Mouse (Mus musculus): Measurements from ENCODE around the gene Plscr1. TPM values are rescaled to one million over a fixed set of nuclear protein-coding genes. Genes with fewer than 3 reads are reported as not detected.
A peak's percentile ranks its signal among the peaks of the same experiment; 100 is the strongest.

Plscr1 gene
- total RNA-seq, 2 experiments from 2014 or later, result 0.97 to 1.2 TPM

DNA sequence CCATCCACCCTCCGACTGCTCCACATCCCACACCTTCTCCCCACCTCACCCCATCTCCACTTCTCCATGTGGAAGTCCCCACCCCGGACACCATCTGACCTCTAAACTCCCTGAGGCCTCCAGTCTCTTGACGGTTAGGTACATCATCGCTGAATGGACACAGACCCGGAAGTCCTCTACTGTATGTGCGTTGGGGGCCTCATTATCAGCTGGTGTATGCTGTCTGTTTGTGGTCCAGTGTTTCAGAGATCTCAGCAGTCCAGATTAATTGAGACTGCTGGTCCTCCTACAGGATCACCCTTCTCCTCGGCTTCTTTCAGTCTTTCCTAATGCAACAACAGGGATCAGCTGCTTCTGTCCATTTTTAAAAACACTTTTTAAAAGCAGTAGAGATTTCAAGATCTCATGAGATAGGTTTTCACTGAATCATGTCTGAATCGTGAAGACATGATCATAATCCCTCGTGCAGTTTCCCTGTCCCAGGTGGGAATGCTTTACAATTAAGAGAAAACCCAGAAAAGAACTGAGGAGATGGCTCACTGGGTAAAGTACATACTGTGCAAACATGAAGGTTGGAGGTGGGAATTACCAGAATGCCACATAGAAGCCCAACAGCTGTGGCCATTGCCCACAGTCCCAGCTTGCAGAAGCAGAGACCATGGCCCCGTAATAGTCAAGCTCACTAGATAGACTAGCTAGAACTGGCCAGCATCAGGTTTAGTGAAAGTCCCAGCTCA is 4.2 kb downstream of the Plscr1 start:
- no peak for DNase-seq

DNA sequence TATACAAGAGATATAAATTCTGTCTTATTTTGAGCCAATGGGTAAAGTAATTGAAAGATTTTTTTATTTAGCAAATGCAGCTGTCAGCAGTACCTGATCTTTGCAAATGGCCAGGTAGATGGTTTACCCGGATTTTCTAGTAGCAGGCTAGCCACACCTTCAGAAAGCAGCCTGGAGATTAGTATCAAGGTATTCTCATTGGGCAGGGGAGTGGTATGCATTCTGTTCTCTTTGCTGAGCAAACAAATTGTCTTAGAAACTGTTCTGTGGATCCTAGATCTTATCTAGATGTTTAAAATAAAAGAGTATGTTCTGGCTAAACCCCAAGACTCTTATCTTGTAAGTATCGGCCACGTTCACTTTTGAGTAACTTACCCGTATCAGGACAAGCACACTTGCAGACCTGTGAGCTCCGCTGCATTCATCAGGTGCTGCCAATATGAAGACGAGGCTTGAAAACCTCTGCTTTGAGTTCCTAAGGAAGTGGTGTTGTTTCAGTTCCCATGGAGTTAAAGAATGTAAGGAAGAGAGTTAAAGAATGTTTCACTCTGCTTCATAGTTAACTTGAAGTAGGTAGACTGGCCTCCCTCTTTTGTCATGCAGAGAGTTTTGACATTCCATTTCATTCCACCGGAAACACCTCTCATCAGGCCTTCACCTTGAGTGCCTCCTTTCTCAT is 11.1 kb downstream of the Plscr1 start:
- no peak for DNase-seq

DNA sequence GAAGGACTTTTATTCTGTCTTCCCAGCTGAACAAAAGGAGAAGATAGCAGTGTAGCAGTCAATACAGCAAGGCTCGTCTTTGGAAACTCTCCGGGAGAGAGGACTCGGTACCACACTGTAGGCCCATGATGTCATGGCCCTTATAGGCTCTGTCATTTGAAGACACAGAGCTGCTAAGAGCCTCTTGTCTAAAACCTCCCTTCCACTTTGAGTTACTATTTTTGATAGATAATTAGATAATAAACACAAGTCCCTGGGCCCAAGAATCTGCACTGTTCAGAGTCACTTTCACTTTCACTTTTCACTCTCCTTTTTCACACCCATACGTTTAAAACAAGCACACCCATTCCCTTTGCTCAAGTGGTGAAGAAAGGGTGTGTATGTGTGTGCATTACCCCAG is 16.2 kb downstream of the Plscr1 start:
- DNase-seq, result no peak

DNA sequence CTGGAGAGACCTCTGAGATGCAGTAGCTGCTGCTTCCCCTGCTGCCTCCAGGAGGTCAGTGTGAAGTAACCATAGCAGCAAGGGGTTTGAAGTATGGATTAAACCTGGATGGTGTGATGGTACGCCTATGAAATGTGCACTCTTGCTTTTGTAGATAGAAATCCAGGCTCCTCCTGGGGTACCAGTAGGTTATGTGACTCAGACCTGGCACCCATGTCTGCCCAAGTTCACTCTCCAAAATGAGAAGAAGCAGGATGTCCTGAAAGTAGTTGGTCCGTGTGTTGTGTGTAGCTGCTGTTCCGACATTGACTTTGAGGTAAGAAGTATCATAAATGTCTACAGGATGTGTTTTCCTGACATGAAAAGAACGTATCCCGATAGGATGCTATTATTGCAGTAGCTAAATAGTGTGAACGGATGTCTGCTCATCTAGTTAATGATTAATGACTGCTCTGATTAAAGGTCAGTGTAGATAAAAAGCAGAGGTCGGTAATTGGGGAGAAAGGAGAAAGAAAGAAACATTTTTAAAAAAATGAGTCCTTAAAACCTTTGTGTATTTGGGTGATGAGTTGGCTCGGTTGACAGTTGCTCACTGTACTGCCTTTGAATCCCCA is 17.1 kb downstream of the Plscr1 start:
- no peak for DNase-seq

DNA sequence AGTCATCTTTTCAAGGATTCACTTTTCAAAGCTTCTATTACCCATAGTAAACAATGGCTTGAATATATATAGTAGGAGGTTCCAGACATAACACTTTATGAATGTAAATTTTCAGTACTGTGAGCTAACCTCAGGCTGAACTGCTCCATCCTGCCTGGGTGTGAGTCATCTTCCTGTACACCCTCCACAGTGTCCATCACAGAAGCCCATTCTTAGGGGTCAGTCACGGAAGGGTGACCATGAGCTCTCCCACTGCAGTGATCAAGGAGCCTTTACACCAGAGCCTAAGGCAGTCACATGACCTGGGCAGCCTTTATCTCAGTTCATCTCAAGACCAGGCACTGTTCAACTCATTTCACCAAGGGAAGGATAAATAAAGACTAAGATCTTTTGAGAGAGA is 18.2 kb downstream of the Plscr1 start:
- DNase-seq, result no peak

DNA sequence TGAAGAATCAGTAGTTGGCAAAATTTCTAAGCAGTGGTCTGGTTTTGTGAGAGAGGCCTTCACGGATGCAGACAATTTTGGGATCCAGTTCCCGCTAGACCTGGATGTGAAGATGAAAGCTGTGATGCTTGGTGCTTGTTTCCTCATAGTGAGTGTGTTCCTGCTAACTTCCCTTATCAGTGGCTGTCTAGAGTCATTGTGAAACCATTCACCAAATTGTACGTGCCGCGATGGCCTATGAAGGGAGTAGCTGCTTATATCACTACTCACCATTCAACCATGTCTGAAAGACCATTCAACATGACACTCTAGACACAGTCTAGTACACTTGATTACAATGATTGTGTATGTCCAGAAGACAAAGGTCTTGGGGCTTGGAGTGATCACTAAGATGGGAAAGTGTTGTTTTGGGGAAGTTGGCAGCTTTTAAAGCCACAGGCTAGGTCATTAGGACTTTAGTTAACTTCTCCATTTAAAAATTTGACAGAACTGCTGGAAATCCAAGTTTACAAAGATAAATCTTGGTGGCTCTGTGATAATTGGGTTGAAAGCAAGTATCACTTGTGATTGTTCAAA is 20.4 kb downstream of the Plscr1 start:
- DNase-seq, result no peak

DNA sequence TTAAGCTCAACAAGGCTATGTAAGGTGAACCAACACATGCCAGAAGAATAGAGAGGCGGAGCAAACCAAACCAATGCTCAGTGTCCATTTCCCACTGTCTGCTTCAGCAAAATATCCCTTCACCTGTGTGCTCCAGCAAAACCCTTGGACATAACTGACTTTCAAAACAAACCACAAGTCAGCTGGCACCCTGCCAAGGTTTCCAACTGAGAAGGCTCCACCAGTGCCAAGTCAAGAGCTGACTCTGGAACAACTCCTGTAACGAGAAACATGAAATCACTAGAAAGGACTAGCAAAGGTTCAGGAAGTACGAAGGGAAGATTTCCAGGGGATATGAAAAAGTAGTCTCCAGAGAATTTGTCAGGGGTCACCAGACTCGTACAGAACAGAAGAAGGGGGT is 21.4 kb downstream of the Plscr1 start:
- DNase-seq, result peak; percentile 54

DNA sequence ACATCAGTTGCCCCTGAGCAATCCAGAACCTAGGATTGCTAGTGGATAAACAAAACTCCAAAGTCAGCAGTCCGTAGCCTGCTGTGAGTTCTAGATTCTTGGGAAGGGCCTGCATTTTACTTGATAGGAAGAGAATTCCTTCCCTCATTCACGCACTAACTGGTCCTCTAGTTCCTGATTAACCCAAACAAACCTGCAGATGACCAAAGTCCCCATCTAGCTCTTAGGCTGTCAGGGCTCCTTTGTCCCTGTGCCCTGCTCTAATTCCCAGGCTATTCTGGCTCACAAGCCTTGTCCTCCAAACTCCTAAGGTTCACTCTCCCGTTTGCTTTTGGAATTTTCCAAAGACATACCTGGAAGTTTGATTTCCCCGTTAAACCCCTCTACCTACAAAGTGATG is 23.1 kb downstream of the Plscr1 start:
- DNase-seq, result no peak

DNA sequence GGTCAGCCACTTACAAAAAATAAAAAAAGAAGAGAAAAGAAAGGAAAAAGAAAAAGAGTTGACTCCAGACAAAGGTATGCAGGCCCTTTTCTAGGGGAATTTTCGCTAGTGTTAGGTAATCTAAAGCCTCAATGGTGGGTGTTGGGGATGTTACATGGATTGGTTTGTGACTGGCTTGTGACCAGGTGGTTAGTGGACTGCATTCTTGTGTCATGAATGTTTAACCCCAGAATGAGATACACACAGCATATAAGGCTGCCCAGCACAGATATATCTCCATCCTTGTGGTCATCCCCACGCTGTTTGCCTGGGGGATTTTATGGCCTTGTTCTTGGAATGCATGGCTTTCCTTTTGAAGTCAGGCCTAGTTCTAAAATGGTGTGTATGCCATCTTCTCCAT is 23.7 kb downstream of the Plscr1 start:
- DNase-seq, result no peak

DNA sequence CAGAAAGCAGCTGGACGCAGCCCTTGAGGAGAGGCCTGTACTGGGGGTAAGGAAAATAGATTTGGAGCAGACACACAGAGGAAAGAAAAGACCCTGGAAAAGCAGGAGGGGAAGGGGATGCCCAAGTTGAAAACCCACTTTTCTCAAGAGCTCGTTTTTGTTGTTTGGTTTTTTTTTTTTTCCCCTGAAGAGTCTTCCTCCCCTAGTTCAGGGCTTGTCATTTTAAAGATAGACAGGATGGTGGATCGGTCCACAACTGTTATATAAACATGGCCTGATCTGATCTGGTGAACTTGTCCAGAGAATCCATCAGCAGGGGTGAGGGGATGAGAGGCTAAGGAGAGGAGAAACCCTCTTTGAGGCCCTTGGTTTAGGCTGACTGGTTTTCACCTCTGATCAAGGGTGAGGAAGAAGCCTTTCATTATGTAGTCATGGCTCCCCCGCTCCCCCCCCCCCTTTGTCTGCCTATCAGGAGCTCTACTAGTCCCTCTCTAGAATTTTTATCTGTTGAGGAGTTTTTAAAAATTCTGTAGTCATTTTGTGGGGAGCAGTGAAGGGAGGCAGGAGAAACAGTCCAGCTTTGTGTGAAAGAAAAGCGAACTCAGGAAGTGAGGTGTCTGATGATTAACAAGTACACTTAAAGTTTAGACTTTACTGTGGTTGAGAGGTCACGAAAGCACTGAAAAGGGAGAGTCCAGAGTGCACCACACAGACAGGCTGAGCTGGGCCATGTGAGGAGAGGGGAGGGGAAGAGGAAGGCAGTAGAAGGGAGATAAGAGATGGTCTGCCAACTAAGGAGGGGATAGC is 24.6 kb downstream of the Plscr1 start:
- DNase-seq, result no peak

DNA sequence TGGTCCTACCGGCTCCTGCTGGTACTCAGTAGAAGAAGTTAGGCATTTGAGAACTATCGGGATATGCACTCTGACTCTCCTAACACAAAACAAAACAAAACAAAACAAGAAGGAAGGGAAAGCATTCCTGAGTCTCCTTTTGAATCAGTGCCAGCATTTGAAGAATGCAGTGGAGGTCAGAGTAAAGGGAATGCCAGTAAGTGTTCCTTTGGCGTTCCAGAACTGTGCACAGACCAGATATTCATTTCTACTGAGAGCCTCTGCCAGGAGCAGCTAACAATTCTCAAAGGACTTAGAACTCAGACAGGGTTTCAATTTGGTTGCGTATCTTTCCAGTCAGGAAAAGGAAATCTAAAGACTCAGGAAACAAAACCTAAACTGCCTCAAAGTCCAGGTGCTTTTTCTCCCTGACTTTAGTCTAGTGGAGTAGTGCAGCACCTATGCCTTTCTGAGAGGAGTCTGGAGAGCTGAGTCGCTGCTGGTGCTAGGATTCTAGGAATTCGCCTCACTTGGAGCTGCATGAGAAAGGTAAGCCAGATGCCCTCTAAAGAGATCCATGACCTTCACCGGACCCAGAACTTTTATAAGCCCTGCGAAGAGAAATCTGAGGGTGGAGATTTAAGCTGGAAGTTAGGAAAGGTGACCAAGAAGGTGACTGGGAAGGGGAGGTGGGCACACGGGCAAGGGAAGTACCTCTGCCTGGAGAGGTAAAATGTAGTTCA is 26.1 kb downstream of the Plscr1 start, which contains the start of gene Plscr2:
Plscr2 (plus strand) TSS at position 117 of the 722 bp plus-strand sequence.
- peak; percentile 27 for DNase-seq

DNA sequence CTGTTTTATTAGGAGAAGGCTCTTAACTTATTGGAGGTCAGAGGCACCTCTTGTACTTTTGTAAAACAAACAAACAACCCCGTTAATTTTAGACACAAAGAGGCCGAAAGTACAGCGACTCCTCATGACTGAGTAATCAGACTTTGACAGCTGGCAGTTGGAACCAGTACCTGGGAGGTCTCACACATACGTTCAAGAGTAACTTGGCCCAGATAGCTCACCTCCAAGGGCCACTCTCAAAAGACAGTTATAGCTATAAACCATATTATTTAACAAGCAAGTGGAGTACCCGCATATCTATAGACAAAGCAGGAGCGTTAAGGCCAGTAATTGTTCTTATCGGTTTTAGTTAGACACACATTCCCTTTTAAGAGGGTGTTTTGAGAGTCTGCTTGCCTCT is 26.8 kb downstream of the Plscr1 start:
- DNase-seq, result no peak

DNA sequence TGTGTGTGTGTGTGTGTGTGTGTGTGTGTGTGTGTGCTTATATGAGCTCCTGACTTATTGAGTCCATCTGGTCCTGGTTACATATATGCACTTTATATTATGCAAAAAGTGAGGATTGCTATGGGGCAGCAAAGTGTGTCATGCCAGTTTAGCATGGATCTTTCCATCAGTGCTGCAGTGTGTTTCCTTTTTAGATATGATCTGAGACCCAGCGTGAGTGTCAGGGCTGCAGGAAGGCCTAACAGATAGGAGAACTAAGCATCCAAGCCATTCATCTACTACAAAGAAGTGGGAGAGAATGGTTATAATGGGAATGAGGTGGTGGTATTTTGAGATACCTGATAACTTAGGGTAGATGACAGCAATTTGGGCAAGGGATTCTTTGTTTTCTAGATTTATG is 30.5 kb downstream of the Plscr1 start:
- DNase-seq, result no peak

DNA sequence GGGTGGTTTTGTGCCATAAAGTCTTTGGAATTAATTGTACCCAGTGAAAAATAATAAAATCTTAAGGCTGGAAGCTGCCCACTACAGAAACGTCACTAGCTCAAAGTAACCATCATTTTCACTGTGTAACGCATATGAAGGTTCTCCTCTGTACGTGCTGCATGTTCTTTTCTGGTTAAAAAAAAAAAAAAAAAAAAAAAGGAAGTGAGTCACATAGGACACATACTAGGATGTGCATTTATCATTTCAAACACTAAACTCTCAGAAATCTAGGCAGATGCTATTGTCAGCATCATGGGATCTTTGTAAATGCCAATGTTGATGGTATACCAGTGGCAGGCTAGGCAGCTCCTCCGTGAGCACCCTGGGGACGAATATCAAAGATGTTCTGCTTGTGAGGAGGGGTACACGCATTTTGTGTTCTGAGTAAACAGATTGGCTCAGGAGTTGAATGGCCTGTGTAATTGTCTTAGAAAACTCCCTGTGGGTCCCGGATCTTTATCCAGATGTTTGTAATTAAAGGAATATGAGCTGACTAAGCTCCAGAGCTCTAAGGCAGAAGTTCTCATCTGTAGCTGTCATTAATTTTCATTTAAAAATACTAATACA is 33.1 kb downstream of the Plscr1 start:
- DNase-seq, result no peak

DNA sequence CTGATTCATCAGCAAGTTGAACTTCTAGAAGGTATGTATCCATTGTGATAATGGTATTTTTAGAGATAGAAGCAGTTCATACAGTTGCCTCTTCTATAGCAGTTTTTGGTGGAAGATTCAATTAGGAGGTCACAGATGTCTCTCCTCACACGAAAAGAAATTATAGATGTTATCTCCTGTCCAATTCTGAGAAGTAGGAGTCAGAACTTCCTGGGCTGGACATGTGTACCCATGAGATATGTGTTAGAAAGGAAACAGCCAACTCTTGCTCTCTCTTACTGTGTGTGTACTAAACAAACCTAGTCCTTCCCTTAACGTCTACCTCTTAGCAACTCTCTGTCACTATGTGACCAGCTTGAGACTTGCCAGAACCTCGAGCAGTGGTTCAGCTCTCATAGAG is 40.1 kb downstream of the Plscr1 start:
- no peak for DNase-seq

DNA sequence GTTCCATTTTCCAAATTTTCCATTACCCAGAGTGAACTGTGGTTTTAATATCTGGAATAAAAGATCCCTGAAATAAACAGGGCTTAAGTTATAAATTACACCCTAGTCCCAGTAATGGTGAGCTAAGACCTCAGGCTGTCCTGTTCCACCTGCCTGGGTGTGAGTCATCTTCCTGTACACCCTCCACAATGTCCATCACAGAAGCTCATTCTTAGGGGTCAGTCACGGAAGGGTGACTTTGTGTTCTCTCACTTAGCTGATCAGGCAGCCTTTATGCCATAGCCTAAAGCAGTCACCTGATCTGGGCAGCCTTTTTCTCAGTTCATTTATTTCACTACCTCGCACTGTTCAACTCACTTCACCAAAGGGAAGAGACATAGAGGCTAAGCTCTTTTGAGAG is 42.6 kb downstream of the Plscr1 start:
- DNase-seq, result no peak

DNA sequence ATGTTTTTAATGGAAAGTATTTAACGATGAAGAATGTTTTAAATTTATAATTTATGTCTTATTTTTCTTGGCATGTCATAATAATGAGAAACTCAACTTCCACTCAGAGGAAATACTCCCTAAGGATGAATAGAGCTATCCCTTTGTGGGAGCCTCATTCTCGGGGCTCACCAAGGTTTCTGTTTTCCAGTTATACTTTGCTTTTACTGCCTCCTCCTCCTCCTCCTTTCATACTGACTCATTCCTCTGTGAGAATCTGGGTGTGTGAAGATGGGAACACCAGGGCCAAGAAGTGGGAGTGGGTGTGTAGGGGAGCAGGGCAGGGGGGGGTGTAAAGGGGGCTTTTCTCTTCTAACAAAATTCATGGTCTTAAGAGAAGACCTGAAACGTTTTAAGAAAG is 43.4 kb downstream of the Plscr1 start:
- no peak for DNase-seq

DNA sequence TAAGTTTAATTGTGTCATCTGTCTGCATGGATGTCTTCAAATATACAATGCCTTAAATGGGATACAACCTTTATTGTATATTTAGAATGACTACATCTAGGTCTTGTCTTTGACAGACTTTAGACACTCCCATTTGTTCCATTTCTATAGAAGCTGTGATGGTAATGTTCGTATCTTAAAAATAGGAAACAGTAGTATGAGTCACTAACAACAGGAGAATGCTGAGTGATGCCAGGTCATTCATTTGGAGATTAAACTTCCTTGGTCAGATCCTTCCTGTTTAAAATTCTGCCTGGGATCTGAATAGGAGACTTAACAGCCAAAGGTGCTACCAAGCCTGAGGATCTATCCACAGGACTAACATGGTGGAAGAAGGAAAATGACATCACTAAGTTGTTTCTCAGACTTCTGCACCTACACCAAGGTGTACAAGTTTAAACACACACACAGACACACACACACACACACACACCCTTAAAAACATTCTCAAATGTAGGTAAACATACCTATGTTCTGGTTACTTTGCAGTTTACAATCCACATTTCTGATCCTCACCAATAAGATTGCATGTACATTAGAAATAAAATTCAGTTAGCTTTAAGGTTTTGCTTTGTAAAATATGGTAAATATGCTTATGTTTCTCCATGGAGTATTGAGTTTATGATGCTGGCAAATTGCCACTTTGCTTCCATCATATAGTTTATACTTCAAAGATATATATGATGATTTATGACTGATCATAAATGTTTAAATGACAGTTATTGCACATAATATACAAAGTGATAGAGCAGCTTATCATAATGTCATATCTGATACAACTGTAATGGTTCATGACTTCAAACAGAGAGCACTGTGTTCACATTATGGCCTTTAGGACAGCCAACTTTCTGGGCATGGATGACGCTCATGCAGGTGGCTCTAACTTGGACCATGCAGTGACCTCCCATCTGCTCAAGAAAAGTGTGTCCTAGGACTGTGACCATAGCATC is 44.3 kb downstream of the Plscr1 start:
- no peak for DNase-seq

DNA sequence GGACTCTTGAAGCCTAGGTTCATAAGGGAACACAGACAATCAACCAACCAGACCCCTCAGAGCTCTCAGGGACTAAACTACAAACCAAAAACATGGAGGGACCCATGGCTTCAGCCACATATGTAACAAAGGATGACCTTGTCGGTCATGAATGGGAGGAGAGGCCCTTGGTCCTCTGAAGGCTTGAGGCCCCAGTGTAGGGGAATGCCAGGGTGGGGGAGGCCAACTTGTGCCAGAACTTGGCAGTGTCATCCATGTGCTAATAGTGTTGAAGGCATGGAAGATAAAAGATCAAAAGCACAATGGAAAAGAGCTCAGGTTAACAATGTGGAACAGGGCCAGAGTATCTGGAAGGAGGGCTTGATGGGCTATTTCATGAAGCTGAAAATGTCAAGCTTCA is 48.7 kb downstream of the Plscr1 start:
- DNase-seq, result no peak

DNA sequence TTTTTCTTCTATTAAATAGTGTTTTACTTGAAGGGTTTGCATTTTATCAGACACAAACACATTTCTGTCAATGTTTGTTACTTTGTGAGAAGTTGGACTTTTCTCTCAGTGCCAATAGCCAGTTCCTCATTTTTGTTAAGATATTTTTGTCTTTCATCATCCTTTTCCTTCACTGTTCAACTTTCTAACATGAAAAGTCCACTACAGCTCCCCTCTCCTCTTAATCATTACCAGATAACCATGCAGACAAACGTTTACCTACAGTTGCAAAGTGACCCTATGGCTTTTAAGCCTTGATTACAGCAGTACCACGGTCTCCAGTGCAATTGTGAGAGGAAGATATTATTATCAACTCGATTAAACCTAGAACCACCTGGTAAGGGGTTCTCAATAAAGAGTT is 51.7 kb downstream of the Plscr1 start:
- no peak for DNase-seq
